Mouse (Mus musculus) limb, embryonic 13.5 days (tissue): Measurements from ENCODE around the gene Dph2. TPM values are rescaled to one million over a fixed set of nuclear protein-coding genes. Genes with fewer than 3 reads are reported as not detected.

Experiments
- ATAC-seq: fragments of 200-750 bp; cut with Nextera tagmentation; 2 replicates; pipeline ENCODE4 v1.8.0; 2017; ENCODE audit warnings: low read depth, moderate number of reproducible peaks, moderate TSS enrichment; ENCODE audit not compliant: low FRiP score
- H3K27ac ChIP-seq: fragments of 300-500 bp; sonication (generic); 2 replicates; pipeline ENCODE4 v1.5.1; 2015; ENCODE audit warnings: inconsistent platforms, mild to moderate bottlenecking, moderate library complexity
- H3K27me3 ChIP-seq: fragments of 300-500 bp; sonication (generic); 2 replicates; pipeline ENCODE4 v1.6.1; 2015; ENCODE audit warnings: mild to moderate bottlenecking, inconsistent platforms
- H3K36me3 ChIP-seq: fragments of 300-500 bp; sonication (generic); 2 replicates; pipeline ENCODE4 v1.6.1; 2015; ENCODE audit warnings: inconsistent platforms, mild to moderate bottlenecking, moderate library complexity
- H3K4me1 ChIP-seq: fragments of 300-500 bp; sonication (generic); 2 replicates; pipeline ENCODE4 v1.6.1; 2015; ENCODE audit warnings: inconsistent platforms
- H3K4me2 ChIP-seq: fragments of 300-500 bp; sonication (generic); replicated peaks from 2 replicates; pipeline ENCODE4 v1.6.1; 2015; ENCODE audit warnings: inconsistent platforms, mild to moderate bottlenecking, moderate library complexity
- H3K4me3 ChIP-seq: fragments of 300-500 bp; sonication (generic); 2 replicates; pipeline ENCODE4 v1.5.1; 2015; ENCODE audit warnings: moderate library complexity, mild to moderate bottlenecking, inconsistent platforms
- H3K9ac ChIP-seq: fragments of 300-500 bp; sonication (generic); 2 replicates; pipeline ENCODE4 v1.6.1; 2015; ENCODE audit warnings: mild to moderate bottlenecking, inconsistent platforms
- H3K9me3 ChIP-seq: fragments of 300-500 bp; sonication (generic); 2 replicates; pipeline ENCODE4 v1.6.1; 2016; ENCODE audit warnings: inconsistent platforms
- WGBS: fragments of 180-500 bp; shearing (Covaris S2); methylation state at CpG from one replicate; pipeline ENCODE4 v1.1.7; 2015; 5-methylcytosine and 5-hydroxymethylcytosine counted together
- polyA plus RNA-seq: library from polyadenylated mRNA; unstranded; fragments of >200 nt; fragmentation: Nextera tagmentation; extraction: Ambion mirVana; gene quantifications from 2 replicates; pipeline ENCODE4 v1.2.1, GENCODE M21; 2015

Dph2 gene
- polyA plus RNA-seq, 1 experiment from 2014 or later: 18.4 TPM

DNA sequence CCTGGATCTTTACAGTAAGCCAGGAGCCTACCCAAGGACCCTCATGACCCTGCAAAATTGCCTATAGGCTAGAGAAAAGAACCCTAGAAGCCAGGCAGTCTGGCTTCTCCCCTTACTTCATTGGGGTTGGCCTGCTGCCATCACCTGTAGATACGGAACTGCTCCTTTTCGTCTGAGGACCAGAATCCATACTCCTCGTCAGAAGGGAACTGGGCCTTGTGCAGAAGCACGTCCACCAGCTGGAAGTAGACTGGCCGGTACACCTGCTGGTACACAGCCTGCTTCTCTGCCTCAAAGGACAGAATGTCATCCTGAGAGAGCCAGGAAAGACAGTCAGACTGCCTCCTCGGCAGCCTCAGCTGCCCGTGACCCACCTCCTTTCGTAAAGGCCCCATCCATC, 12.9 kb upstream of the Dph2 start:
- Histone ChIP-seq H3K9me3 (no peaks in the 10 kb centered on the region), H3K9ac (no peak overlapping the region), H3K36me3 (peaks cover 85% of the 10 kb centered on the region), H3K27me3 (no peaks in the 10 kb centered on the region), H3K4me3 (no peak overlapping the region), H3K4me1 (peaks cover 9% of the 10 kb centered on the region), H3K27ac (no peak overlapping the region), H3K4me2 (no peak overlapping the region)
- no peak for ATAC-seq
- 91% methylated on average over 8 of the region's 8 CpGs for WGBS

DNA sequence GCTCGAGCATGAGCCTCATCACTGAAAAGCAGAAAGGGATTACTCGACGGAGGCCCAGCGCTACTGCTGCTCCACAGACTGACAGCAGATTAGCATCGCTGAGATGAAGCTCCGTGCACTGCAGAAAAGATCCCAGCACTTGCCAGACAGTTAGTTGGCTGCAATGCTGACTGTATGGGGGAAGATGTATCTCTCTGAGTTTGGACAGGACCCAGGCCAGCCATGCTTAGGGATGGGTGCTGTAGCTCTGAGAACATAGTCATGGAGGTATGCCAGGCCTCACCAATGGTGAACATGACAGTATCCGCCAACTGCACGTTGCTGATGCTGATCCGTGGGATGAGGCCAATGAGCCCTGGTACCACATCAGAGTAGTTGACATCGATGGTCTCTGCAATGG, 12.3 kb upstream of the Dph2 start:
- peaks cover 86% of the 10 kb centered on the region for H3K36me3 ChIP-seq

DNA sequence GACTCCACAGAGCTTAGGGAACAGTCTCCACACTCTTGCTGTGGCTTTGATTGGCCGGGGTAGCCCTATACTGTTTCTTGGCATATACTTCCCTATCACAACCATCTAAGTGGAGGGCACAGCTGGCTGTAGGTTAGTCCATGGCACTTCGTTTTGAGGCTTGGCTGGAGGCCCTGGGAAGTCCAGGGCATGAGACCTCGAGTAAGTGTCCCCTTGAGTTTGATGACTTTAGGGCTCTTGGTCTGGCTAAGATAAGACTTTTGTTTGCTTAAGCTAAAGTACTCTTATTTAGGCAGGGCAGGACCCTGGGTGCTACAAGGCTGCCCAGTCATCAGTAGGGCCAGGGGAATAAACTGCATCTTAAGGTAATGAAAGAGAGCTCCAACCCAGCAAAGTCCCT, 6.3 kb upstream of the Dph2 start:
- H3K4me3 ChIP-seq: no peak overlapping the region
- no peak overlapping the region for H3K9ac ChIP-seq
- peaks cover 91% of the 10 kb centered on the region for H3K36me3 ChIP-seq
- no peak for ATAC-seq
- H3K27ac ChIP-seq: no peak overlapping the region
- 78% methylated on average over 3 of the region's 3 CpGs for WGBS
- H3K4me2 ChIP-seq: no peak overlapping the region
- H3K9me3 ChIP-seq: no peaks in the 10 kb centered on the region
- H3K27me3 ChIP-seq: no peaks in the 10 kb centered on the region
- no peaks in the 10 kb centered on the region for H3K4me1 ChIP-seq

More for the DNA sequence above, 12.3 kb upstream of the Dph2 start:
- WGBS: 93% methylated on average over 10 of the region's 10 CpGs
- Histone ChIP-seq H3K27me3 (no peaks in the 10 kb centered on the region), H3K4me3 (no peak overlapping the region), H3K4me2 (no peak overlapping the region), H3K9me3 (no peaks in the 10 kb centered on the region), H3K27ac (no peak overlapping the region), H3K9ac (no peak overlapping the region), H3K4me1 (peaks cover 5% of the 10 kb centered on the region)
- no peak for ATAC-seq

DNA sequence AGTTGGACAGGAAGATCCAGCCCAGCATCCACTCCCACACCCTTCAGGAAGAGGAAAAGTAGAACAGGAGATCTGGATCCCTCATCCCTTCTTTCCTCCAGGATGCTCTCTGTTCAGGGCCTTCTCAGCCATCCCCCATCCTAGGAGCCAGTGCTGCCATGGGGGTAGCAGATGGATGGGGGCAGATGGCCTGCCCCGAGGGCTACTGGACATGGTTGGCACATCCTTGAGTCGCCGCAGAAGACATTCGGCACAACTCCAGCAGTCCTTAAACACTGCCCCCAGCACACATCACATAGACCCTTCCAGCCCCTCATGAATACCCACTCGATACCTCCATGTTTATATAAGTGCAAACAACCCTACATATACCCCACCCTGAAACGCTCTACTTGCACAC, 4.2 kb upstream of the Dph2 start:
- peaks cover 70% of the 10 kb centered on the region for H3K36me3 ChIP-seq
- H3K4me3 ChIP-seq: no peak overlapping the region
- WGBS: 97% methylated on average over 6 of the region's 6 CpGs
- H3K9me3 ChIP-seq: no peaks in the 10 kb centered on the region
- H3K4me1 ChIP-seq: peaks cover 8% of the 10 kb centered on the region
- no peak for ATAC-seq
- no peak overlapping the region for H3K4me2 ChIP-seq
- no peak overlapping the region for H3K9ac ChIP-seq
- no peaks in the 10 kb centered on the region for H3K27me3 ChIP-seq
- no peak overlapping the region for H3K27ac ChIP-seq

DNA sequence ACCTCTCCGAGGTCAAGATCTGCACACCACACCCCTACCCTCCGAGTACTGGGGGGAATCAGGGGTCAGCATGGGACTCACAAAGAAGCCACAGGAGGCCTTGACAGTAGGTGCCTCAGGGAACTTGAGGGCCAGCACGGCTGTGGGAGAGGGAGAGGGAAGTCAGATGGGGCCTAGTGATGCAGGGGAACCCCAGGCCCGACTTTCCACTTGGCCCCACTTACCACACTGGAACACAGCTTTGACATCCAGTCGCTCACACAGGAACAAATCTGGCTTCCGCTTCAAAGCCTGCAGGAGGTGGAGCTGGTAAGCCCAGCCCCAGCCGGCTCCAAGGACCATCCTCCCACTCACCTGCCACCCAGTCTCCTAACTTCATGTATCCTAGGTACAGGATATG, 3.5 kb upstream of the Dph2 start:
- no peaks in the 10 kb centered on the region for H3K27me3 ChIP-seq
- no peak overlapping the region for H3K4me3 ChIP-seq
- H3K9me3 ChIP-seq: no peaks in the 10 kb centered on the region
- no peak overlapping the region for H3K27ac ChIP-seq
- H3K36me3 ChIP-seq: peaks cover 63% of the 10 kb centered on the region
- WGBS: 75% methylated on average over 7 of the region's 7 CpGs
- no peak overlapping the region for H3K9ac ChIP-seq
- no peak overlapping the region for H3K4me2 ChIP-seq
- peaks cover 11% of the 10 kb centered on the region for H3K4me1 ChIP-seq
- no peak for ATAC-seq

DNA sequence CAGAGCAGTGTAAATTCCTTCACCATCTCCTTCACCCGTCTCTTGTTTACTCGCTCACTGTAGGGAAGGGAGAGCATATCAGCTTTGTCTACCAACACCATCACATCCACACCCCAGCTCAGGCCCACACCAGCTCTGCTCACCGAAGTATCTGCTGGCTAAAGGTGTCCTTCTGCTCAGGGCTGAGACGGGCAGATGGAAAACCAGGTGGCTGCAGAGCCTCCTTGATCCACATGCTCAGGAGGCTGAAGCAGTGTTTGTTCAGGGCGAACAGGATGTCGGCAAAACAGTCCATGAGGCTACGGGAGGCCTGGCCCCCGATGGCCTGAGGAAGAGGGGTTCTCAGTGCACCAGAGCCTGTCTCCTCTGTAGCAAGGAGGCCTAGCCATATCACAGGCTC, 2.8 kb upstream of the Dph2 start:
- H3K9ac ChIP-seq: no peak overlapping the region
- peaks cover 63% of the 10 kb centered on the region for H3K36me3 ChIP-seq
- H3K4me3 ChIP-seq: no peak overlapping the region
- ATAC-seq: no peak
- no peaks in the 10 kb centered on the region for H3K27me3 ChIP-seq
- H3K4me1 ChIP-seq: peaks cover 11% of the 10 kb centered on the region
- 87% methylated on average over 8 of the region's 8 CpGs for WGBS
- H3K9me3 ChIP-seq: no peaks in the 10 kb centered on the region
- H3K27ac ChIP-seq: no peak overlapping the region
- no peak overlapping the region for H3K4me2 ChIP-seq

DNA sequence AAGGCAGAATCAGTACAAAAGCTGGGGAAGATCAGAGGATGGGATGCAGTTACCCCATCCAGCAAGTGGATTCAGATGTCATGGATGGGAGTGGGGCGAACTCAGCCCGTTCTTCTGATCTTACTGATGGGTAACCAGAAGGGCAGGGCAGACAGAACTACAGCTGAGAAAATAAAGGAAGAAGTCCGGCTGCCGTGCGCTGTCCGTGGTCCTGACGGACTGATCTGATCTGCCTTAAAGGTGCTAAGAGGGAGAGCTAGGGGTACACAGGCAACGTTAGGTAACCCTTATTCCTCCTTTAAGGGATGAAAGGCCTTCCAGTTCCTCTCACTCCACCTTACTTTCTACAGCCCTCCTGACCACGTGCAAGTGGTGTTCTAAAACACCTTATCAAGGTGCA, 1.5 kb upstream of the Dph2 start:
- Histone ChIP-seq H3K27ac (no peak overlapping the region), H3K9ac (no peak overlapping the region), H3K4me1 (peaks cover 11% of the 10 kb centered on the region), H3K4me2 (no peak overlapping the region), H3K4me3 (no peak overlapping the region), H3K27me3 (no peaks in the 10 kb centered on the region), H3K9me3 (no peaks in the 10 kb centered on the region), H3K36me3 (peaks cover 58% of the 10 kb centered on the region)
- 21% methylated on average over 9 of the region's 9 CpGs for WGBS
- no peak for ATAC-seq

DNA sequence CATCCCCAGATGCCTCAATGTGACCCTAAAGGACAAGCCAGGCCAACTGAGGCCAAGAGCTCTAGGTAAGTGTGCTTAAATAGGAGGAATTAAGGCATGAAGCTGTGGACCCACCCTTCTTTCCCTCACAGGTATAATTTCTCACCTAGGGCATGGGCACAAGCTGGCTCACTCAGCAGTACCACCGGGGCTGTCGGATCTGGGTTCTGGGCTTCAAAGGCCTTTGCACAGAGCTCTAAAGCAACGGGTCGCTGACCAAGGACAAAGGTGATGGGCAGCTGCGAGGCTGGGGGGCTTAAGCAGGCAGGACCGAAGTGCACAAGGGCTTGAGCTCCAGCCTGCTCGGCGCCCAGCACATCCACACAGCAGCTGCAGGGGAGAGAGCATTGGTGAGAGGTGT, 1.1 kb downstream of the Dph2 start:
- no peak overlapping the region for H3K9ac ChIP-seq
- no peak overlapping the region for H3K27ac ChIP-seq
- peaks cover 23% of the 10 kb centered on the region for H3K4me1 ChIP-seq
- H3K27me3 ChIP-seq: no peaks in the 10 kb centered on the region
- H3K4me3 ChIP-seq: peak overlapping the region; percentile 81
- 87% methylated on average over 8 of the region's 8 CpGs for WGBS
- H3K36me3 ChIP-seq: peaks cover 36% of the 10 kb centered on the region
- no peak for ATAC-seq
- H3K4me2 ChIP-seq: peak overlapping the region; percentile 93
- H3K9me3 ChIP-seq: no peaks in the 10 kb centered on the region

DNA sequence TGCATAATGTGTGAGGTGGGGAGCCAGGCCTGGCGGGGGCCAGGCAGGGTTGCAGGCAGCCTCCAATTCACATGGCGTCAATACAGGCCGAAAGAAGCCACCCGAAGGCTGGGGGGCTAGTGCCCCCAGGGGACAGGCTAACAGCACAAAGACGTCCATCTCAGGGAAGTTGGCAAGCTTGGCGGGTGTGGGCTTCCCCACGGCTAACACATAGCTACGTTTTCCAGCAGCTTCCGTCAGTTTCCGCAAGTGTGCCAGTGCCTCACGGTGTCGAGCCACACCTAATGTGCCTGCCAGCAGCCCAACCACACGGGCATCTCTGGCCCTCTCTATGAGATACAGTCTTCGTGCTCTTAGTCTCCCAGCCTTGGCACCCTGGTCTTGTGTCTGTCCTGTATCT, 1.8 kb downstream of the Dph2 start:
- Histone ChIP-seq H3K4me2 (no peak overlapping the region), H3K9me3 (no peaks in the 10 kb centered on the region), H3K36me3 (peaks cover 36% of the 10 kb centered on the region), H3K4me1 (peaks cover 23% of the 10 kb centered on the region), H3K9ac (no peak overlapping the region), H3K27me3 (no peaks in the 10 kb centered on the region), H3K27ac (no peak overlapping the region), H3K4me3 (no peak overlapping the region)
- no peak for ATAC-seq
- 89% methylated on average over 14 of the region's 14 CpGs for WGBS

DNA sequence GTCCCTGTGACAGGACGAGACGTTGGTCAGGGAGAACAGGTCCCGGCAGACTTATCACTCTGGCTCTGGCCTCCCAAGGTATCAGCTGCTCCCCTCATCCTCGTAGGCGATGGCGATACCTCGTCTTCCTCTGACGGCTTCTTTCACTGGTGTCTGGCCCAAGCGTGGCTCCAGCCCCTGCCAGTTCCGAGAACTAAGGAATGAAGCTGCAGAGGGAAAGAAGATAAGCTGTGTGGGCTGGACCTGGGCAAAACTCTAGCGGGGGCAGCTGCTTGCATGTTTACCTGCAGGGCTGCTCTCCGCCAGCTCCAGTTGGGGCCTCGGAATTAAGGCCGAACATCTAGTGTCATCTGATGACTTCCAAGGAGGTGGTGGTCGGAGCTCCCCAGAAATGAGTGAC, 2.4 kb downstream of the Dph2 start:
- WGBS: 91% methylated on average over 15 of the region's 15 CpGs

DNA sequence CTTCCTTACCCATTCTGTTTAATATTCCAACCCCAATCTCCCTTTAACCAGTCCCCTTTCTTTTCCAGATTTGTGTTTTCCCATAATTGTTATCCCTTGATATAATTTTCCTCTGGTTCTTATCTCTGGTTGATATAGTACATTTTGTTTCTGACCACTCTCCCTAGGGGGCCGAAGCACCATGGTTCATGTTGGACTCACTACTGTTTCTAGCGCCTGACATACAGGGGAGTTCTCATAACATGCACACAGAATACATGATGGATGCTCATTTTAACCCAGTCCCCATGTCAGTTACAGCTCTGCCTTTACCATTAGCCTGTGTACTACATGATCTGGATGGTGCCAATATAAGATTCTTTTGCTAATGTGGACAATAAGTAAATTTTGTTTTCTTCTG, 3.9 kb downstream of the Dph2 start:
- 66% methylated on average over 2 of the region's 2 CpGs for WGBS
- Histone ChIP-seq H3K4me2 (peak overlapping the region; percentile 90), H3K27ac (no peak overlapping the region), H3K4me3 (peak overlapping the region; percentile 92; the same call in 1 of the 2 replicates), H3K36me3 (peaks cover 32% of the 10 kb centered on the region), H3K4me1 (peaks cover 32% of the 10 kb centered on the region), H3K9me3 (no peaks in the 10 kb centered on the region), H3K27me3 (no peaks in the 10 kb centered on the region), H3K9ac (no peak overlapping the region)
- no peak for ATAC-seq

More for the DNA sequence above, 2.4 kb downstream of the Dph2 start:
- no peak overlapping the region for H3K27ac ChIP-seq
- H3K36me3 ChIP-seq: peaks cover 36% of the 10 kb centered on the region
- no peaks in the 10 kb centered on the region for H3K9me3 ChIP-seq
- no peak overlapping the region for H3K4me2 ChIP-seq
- H3K4me3 ChIP-seq: no peak overlapping the region
- no peak overlapping the region for H3K9ac ChIP-seq
- peaks cover 23% of the 10 kb centered on the region for H3K4me1 ChIP-seq
- no peak for ATAC-seq
- no peaks in the 10 kb centered on the region for H3K27me3 ChIP-seq

DNA sequence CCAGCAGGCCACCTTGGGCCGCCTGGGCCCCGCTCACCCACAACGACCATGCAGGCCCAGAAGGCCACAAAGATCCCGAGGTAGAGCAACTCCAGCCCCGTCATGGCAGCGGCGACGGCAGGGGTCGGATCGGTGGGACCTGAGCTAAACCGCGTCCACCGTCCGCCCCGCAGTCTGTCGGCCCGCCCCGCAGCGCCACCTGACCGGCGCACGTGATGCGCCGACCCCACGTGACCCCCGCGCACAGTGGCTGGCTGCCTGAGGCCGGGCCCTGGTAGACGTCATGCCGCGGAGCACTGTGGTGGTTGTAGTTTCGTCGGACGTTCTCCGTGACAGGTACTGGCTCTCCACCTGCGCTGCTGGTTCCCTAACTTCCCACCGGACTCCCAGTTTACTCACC, 4.7 kb downstream of the Dph2 start, which contains the start of gene Atp6v0b:
TSS of gene Atp6v0b (minus strand) at position 201 of the 400 bp plus-strand sequence.
- under 1% methylated on average over 37 of the region's 37 CpGs for WGBS
- H3K4me3 ChIP-seq: peak within 1 kb of the TSS; percentile 92
- no peak within 1 kb of the TSS for H3K27ac ChIP-seq
- peak within 1 kb of the TSS; percentile 85 for H3K9ac ChIP-seq
- H3K4me1 ChIP-seq: peaks cover 36% of the 10 kb centered on the region
- H3K9me3 ChIP-seq: no peaks in the 10 kb centered on the region
- peak within 1 kb of the TSS; percentile 90 for H3K4me2 ChIP-seq
- H3K36me3 ChIP-seq: peaks cover 32% of the 10 kb centered on the region
- peak; percentile 88 for ATAC-seq
- H3K27me3 ChIP-seq: no peaks in the 10 kb centered on the region

DNA sequence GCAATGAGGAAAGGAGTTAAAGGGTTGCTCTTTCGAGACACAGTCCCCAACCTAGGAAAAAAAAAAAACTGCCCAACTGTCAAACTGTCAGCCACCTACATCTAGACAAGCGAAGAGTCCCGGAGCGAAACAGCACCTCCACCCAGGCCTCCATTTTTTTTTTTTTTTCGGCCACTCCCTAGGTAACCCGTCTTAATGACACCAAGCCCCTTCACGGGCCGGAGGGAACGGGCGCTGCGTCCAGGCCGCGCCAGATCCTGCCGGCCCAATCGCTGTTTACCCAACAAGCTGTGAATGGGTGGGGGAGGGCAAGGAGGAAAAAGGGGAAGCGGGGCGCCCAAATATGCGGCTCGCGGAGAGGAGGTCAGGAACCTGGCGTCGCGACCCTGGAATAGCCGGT, 5.2 kb downstream of the Dph2 start:
- WGBS: 3% methylated on average over 23 of the region's 24 CpGs
- Histone ChIP-seq H3K9ac (peak overlapping the region; percentile 85), H3K9me3 (no peaks in the 10 kb centered on the region), H3K27ac (no peak overlapping the region), H3K4me2 (peak overlapping the region; percentile 90), H3K4me3 (peak overlapping the region; percentile 92), H3K36me3 (peaks cover 32% of the 10 kb centered on the region), H3K4me1 (peaks cover 39% of the 10 kb centered on the region), H3K27me3 (no peaks in the 10 kb centered on the region)
- ATAC-seq: no peak
